Mouse (Mus musculus) lung, embryonic 15.5 days (tissue): ENCODE measurements around the gene Ptges2. TPM values are rescaled to one million over a fixed set of nuclear protein-coding genes. Genes with fewer than 3 reads are reported as not detected.

Experiments used
- ATAC-seq: fragments of 200-750 bp; cut with Nextera tagmentation; 2 replicates; pipeline ENCODE4 v1.8.0; 2017; ENCODE audit warnings: moderate number of reproducible peaks, borderline replicate concordance; ENCODE audit not compliant: low FRiP score, low TSS enrichment; ENCODE audit errors: extremely low read depth
- H3K27ac ChIP-seq: fragments of 300-500 bp; sonication (generic); 2 replicates; pipeline ENCODE4 v1.5.1; 2015; ENCODE audit warnings: moderate library complexity, mild to moderate bottlenecking, inconsistent platforms
- H3K27me3 ChIP-seq: fragments of 300-500 bp; sonication (generic); 2 replicates; pipeline ENCODE4 v1.6.1; 2015; ENCODE audit warnings: inconsistent platforms
- H3K36me3 ChIP-seq: fragments of 300-500 bp; sonication (generic); 2 replicates; pipeline ENCODE4 v1.6.1; 2015; ENCODE audit warnings: inconsistent platforms
- H3K4me1 ChIP-seq: fragments of 300-500 bp; sonication (generic); 2 replicates; pipeline ENCODE4 v1.6.1; 2015; ENCODE audit warnings: inconsistent platforms
- H3K4me2 ChIP-seq: fragments of 300-500 bp; sonication (generic); 2 replicates; pipeline ENCODE4 v1.6.1; 2015; ENCODE audit warnings: inconsistent platforms, mild to moderate bottlenecking, moderate library complexity
- H3K4me3 ChIP-seq: fragments of 300-500 bp; sonication (generic); 2 replicates; pipeline ENCODE4 v1.5.1; 2015; ENCODE audit warnings: mild to moderate bottlenecking, inconsistent platforms
- H3K9ac ChIP-seq: fragments of 300-500 bp; sonication (generic); 2 replicates; pipeline ENCODE4 v1.6.1; 2015; ENCODE audit warnings: inconsistent platforms
- H3K9me3 ChIP-seq: fragments of 300-500 bp; sonication (generic); 2 replicates; pipeline ENCODE4 v1.6.1; 2016; ENCODE audit warnings: inconsistent platforms
- WGBS: fragments of 180-500 bp; shearing (Covaris S2); methylation state at CpG from one replicate; pipeline ENCODE4 v1.1.7; 2015; 5-methylcytosine and 5-hydroxymethylcytosine counted together
- polyA plus RNA-seq: library from polyadenylated mRNA; unstranded; fragments of >200 nt; fragmentation: Nextera tagmentation; extraction: Ambion mirVana; gene quantifications from 2 replicates; pipeline ENCODE4 v1.2.1, GENCODE M21; 2015

The Ptges2 gene
- polyA plus RNA-seq, 1 experiment from 2014 or later: 25.4 TPM

- H3K4me2 ChIP-seq: no peak overlapping the region
- peak; percentile 55; the same call in 1 of the 2 replicates for ATAC-seq
- peak overlapping the region; percentile 62 for H3K27ac ChIP-seq
These were observed 41.1 kb downstream of the Ptges2 start for GRCm38 (mm10) chr2:32436686-32437372.

GRCm38 (mm10) chr2:32437612-32438166 is 42.0 kb downstream of the Ptges2 start:
- H3K4me1 ChIP-seq: peaks cover 37% of the 10 kb centered on the region
- no peak for ATAC-seq
- 79% methylated on average over 2 of the region's 2 CpGs for WGBS
- no peak overlapping the region for H3K4me2 ChIP-seq
- H3K36me3 ChIP-seq: no peaks in the 10 kb centered on the region
- no peak overlapping the region for H3K4me3 ChIP-seq
- H3K9ac ChIP-seq: no peak overlapping the region
- H3K27me3 ChIP-seq: no peaks in the 10 kb centered on the region
- H3K27ac ChIP-seq: peak overlapping the region; percentile 62
- no peaks in the 10 kb centered on the region for H3K9me3 ChIP-seq

More at GRCm38 (mm10) chr2:32436686-32437372, 41.1 kb downstream of the Ptges2 start:
- Histone ChIP-seq H3K27me3 (no peaks in the 10 kb centered on the region), H3K36me3 (no peaks in the 10 kb centered on the region), H3K4me3 (no peak overlapping the region), H3K9me3 (no peaks in the 10 kb centered on the region), H3K4me1 (peaks cover 37% of the 10 kb centered on the region), H3K9ac (no peak overlapping the region)
- WGBS: 46% methylated on average over 3 of the region's 3 CpGs

- WGBS: 86% methylated on average over 3 of the region's 3 CpGs
- H3K9ac ChIP-seq: no peak overlapping the region
These were observed 43.0 kb downstream of the Ptges2 start for GRCm38 (mm10) chr2:32438733-32439132.

GRCm38 (mm10) chr2:32439177-32439576 is 43.5 kb downstream of the Ptges2 start:
- H3K4me3 ChIP-seq: no peak overlapping the region
- peaks cover 37% of the 10 kb centered on the region for H3K4me1 ChIP-seq
- no peaks in the 10 kb centered on the region for H3K9me3 ChIP-seq
- H3K27me3 ChIP-seq: no peaks in the 10 kb centered on the region
- no peak overlapping the region for H3K4me2 ChIP-seq
- H3K9ac ChIP-seq: no peak overlapping the region
- H3K27ac ChIP-seq: peak overlapping the region; percentile 52; the same call in 1 of the 2 replicates
- WGBS: 51% methylated on average over 6 of the region's 6 CpGs
- H3K36me3 ChIP-seq: no peaks in the 10 kb centered on the region
- ATAC-seq: no peak

More at GRCm38 (mm10) chr2:32438733-32439132, 43.0 kb downstream of the Ptges2 start:
- Histone ChIP-seq H3K4me3 (no peak overlapping the region), H3K4me2 (no peak overlapping the region), H3K9me3 (no peaks in the 10 kb centered on the region), H3K27me3 (no peaks in the 10 kb centered on the region), H3K4me1 (peaks cover 37% of the 10 kb centered on the region), H3K27ac (no peak overlapping the region), H3K36me3 (no peaks in the 10 kb centered on the region)
- no peak for ATAC-seq

- Histone ChIP-seq H3K27me3 (no peaks in the 10 kb centered on the region), H3K4me2 (no peak overlapping the region), H3K4me3 (no peak overlapping the region), H3K4me1 (peaks cover 37% of the 10 kb centered on the region), H3K9ac (no peak overlapping the region), H3K36me3 (no peaks in the 10 kb centered on the region), H3K9me3 (no peaks in the 10 kb centered on the region), H3K27ac (peak overlapping the region; percentile 52)
- 27% methylated on average over 2 of the region's 2 CpGs for WGBS
- no peak for ATAC-seq
These were observed 44.5 kb downstream of the Ptges2 start for GRCm38 (mm10) chr2:32440164-32440563.

GRCm38 (mm10) chr2:32440632-32441031 is 44.9 kb downstream of the Ptges2 start:
- Histone ChIP-seq H3K36me3 (peaks cover 3% of the 10 kb centered on the region; the same call in 1 of the 2 replicates), H3K4me1 (peaks cover 37% of the 10 kb centered on the region), H3K27me3 (no peaks in the 10 kb centered on the region), H3K4me2 (no peak overlapping the region), H3K27ac (no peak overlapping the region), H3K4me3 (no peak overlapping the region), H3K9me3 (no peaks in the 10 kb centered on the region), H3K9ac (no peak overlapping the region)
- no peak for ATAC-seq
- 78% methylated on average over 1 of the region's 1 CpGs for WGBS

GRCm38 (mm10) chr2:32441550-32441949 is 45.9 kb downstream of the Ptges2 start:
- WGBS: 91% methylated on average over 2 of the region's 2 CpGs
- Histone ChIP-seq H3K4me1 (peaks cover 34% of the 10 kb centered on the region), H3K9ac (no peak overlapping the region), H3K9me3 (no peaks in the 10 kb centered on the region), H3K27me3 (no peaks in the 10 kb centered on the region), H3K36me3 (peaks cover 3% of the 10 kb centered on the region; the same call in 1 of the 2 replicates), H3K27ac (no peak overlapping the region), H3K4me2 (no peak overlapping the region), H3K4me3 (no peak overlapping the region)
- no peak for ATAC-seq

- peaks cover 29% of the 10 kb centered on the region for H3K4me1 ChIP-seq
- no peaks in the 10 kb centered on the region for H3K27me3 ChIP-seq
- no peaks in the 10 kb centered on the region for H3K9me3 ChIP-seq
- 74% methylated on average over 1 of the region's 1 CpGs for WGBS
- H3K9ac ChIP-seq: no peak overlapping the region
- no peak overlapping the region for H3K4me3 ChIP-seq
- no peak for ATAC-seq
- no peak overlapping the region for H3K27ac ChIP-seq
- H3K4me2 ChIP-seq: no peak overlapping the region
- peaks cover 3% of the 10 kb centered on the region; the same call in 1 of the 2 replicates for H3K36me3 ChIP-seq
These were observed 49.8 kb downstream of the Ptges2 start for GRCm38 (mm10) chr2:32445535-32445934.

GRCm38 (mm10) chr2:32447264-32447936 is 51.7 kb downstream of the Ptges2 start:
- H3K4me1 ChIP-seq: peaks cover 28% of the 10 kb centered on the region
- H3K27me3 ChIP-seq: no peaks in the 10 kb centered on the region
- peaks cover 3% of the 10 kb centered on the region; the same call in 1 of the 2 replicates for H3K36me3 ChIP-seq
- H3K9ac ChIP-seq: peak overlapping the region; percentile 8; the same call in 1 of the 2 replicates
- peak overlapping the region; percentile 92 for H3K27ac ChIP-seq
- H3K9me3 ChIP-seq: no peaks in the 10 kb centered on the region
- 30% methylated on average over 9 of the region's 9 CpGs for WGBS
- peak overlapping the region; percentile 10 for H3K4me3 ChIP-seq
- no peak for ATAC-seq
- H3K4me2 ChIP-seq: peak overlapping the region; percentile 38

- peaks cover 38% of the 10 kb centered on the region for H3K4me1 ChIP-seq
- WGBS: 81% methylated on average over 1 of the region's 1 CpGs
- 0 out of 2 replicates have a peak overlapping the region, but pooled peaks have one; percentile 48 for H3K27ac ChIP-seq
These were observed 52.8 kb downstream of the Ptges2 start for GRCm38 (mm10) chr2:32448480-32448879.

GRCm38 (mm10) chr2:32449761-32450754 is 54.4 kb downstream of the Ptges2 start, which contains the start of gene Naif1:
Naif1 (plus strand) TSS chr2:32450457.
- Histone ChIP-seq H3K4me1 (peaks cover 54% of the 10 kb centered on the region), H3K36me3 (peaks cover 3% of the 10 kb centered on the region; the same call in 1 of the 2 replicates), H3K4me2 (peak within 1 kb of the TSS; percentile 88), H3K9me3 (no peaks in the 10 kb centered on the region), H3K27ac (peak within 1 kb of the TSS; percentile 97), H3K27me3 (no peaks in the 10 kb centered on the region), H3K4me3 (peak within 1 kb of the TSS; percentile 62), H3K9ac (peak within 1 kb of the TSS; percentile 78)
- WGBS: 76% methylated on average over 15 of the region's 15 CpGs
- ATAC-seq: no peak

More at GRCm38 (mm10) chr2:32448480-32448879, 52.8 kb downstream of the Ptges2 start:
- H3K9ac ChIP-seq: no peak overlapping the region
- no peak for ATAC-seq
- H3K4me3 ChIP-seq: no peak overlapping the region
- H3K36me3 ChIP-seq: peaks cover 3% of the 10 kb centered on the region; the same call in 1 of the 2 replicates
- H3K27me3 ChIP-seq: no peaks in the 10 kb centered on the region
- H3K4me2 ChIP-seq: no peak overlapping the region
- no peaks in the 10 kb centered on the region for H3K9me3 ChIP-seq
